Mouse (Mus musculus): ENCODE results near the gene Usp50. TPM values are rescaled to one million over a fixed set of nuclear protein-coding genes. Genes with fewer than 3 reads are reported as not detected.

Gene Usp50
- total and polyA plus RNA-seq, 3 experiments = 0.37 to 3.2 (median 0.89) TPM

GRCm38 (mm10) chr2:126795708-126796107 is 12.4 kb upstream of the Usp50 start:
- Histone ChIP-seq H3K27me3 (replicated peaks) (no peaks in the 10 kb centered on the region), H3K4me1 (ENCODE audit: control insufficient read depth in 1 of 2, insufficient read depth in 2 of 2) (no peaks in the 10 kb centered on the region), H3K79me2 (replicated peaks; ENCODE audit: control insufficient read depth, extremely low read depth, insufficient read depth, poor library complexity, severe bottlenecking) (no peaks in the 10 kb centered on the region), H3K4me2 (ENCODE audit: insufficient read depth, low read depth, poor library complexity, severe bottlenecking) (no peak overlapping the region), H3K27ac (ENCODE audit: insufficient read depth, low read depth) (no peak overlapping the region), H3K9me3 (replicated peaks; ENCODE audit: low read length) (no peaks in the 10 kb centered on the region), H3K36me3 (replicated peaks in 1 of 2; ENCODE audit: control insufficient read depth in 1 of 2, insufficient read depth in 1 of 2, low read length in 1 of 2) (peaks cover 31 to 76% of the 10 kb centered on the region in 2 experiments), H3K4me3 (replicated peaks in 1 of 3; ENCODE audit: low read depth in 2 of 3, low read length in 2 of 3, poor library complexity in 1 of 3) (no peak overlapping the region), H3K9ac (ENCODE audit: insufficient read depth, low read depth) (no peak overlapping the region)
- no peak for TF ChIP-seq PAX5 (IDR thresholded peaks at IDR 0.05; ENCODE audit: low read length)
- TF ChIP-seq SMC3 (IDR thresholded peaks at IDR 0.05; ENCODE audit: low read depth, low read length) = peak; percentile 36
- TF ChIP-seq CTCF (conservative IDR thresholded peaks at IDR 0.05 in 1 of 2, IDR thresholded peaks at IDR 0.05 in 1 of 2; ENCODE audit: low read depth in 2 of 2, low read length in 2 of 2) = peak in 1 of 2 experiments; percentile 57; a peak in 3 of 4 replicates
- DNase-seq (ENCODE audit: extremely low read depth) = no peak
- in situ Hi-C loops (cut with MboI; ENCODE audit: low pct_ligation_motif_present, low pct_unique_long_range_greater_than_20kb, low sequenced_read_pairs) = no loop called here
- dilution Hi-C loops (cut with MboI; ENCODE audit: extremely low pct_ligation_motif_present, extremely low pct_unique_long_range_greater_than_20kb, low sequenced_read_pairs) = no loop called here

GRCm38 (mm10) chr2:126792611-126793010 is 9.3 kb upstream of the Usp50 start:
- Histone ChIP-seq H3K27ac (ENCODE audit: insufficient read depth, low read depth) (no peak overlapping the region), H3K9me3 (replicated peaks; ENCODE audit: low read length) (no peaks in the 10 kb centered on the region), H3K4me1 (ENCODE audit: control insufficient read depth in 1 of 2, insufficient read depth in 2 of 2) (no peaks in the 10 kb centered on the region; a peak in 1 of 4 replicates), H3K9ac (ENCODE audit: insufficient read depth, low read depth) (no peak overlapping the region), H3K4me2 (ENCODE audit: insufficient read depth, low read depth, poor library complexity, severe bottlenecking) (no peak overlapping the region), H3K79me2 (replicated peaks; ENCODE audit: control insufficient read depth, extremely low read depth, insufficient read depth, poor library complexity, severe bottlenecking) (no peaks in the 10 kb centered on the region), H3K27me3 (replicated peaks) (no peaks in the 10 kb centered on the region), H3K4me3 (replicated peaks in 1 of 3; ENCODE audit: low read depth in 2 of 3, low read length in 2 of 3, poor library complexity in 1 of 3) (no peak overlapping the region), H3K36me3 (replicated peaks in 1 of 2; ENCODE audit: control insufficient read depth in 1 of 2, insufficient read depth in 1 of 2, low read length in 1 of 2) (peaks cover 23 to 62% of the 10 kb centered on the region in 2 experiments)
- in situ Hi-C loops (cut with MboI; ENCODE audit: low pct_ligation_motif_present, low pct_unique_long_range_greater_than_20kb, low sequenced_read_pairs) (no loop called here), dilution Hi-C loops (cut with MboI; ENCODE audit: extremely low pct_ligation_motif_present, extremely low pct_unique_long_range_greater_than_20kb, low sequenced_read_pairs) (no loop called here)
- TF ChIP-seq JUN (IDR thresholded peaks at IDR 0.05; ENCODE audit: insufficient read depth, low read depth, low read length) (no peak), MAFK (IDR thresholded peaks at IDR 0.05; ENCODE audit: insufficient replicate concordance, low read length) (peak; percentile 70; the same call in 1 of the 2 replicates)
- DNase-seq (ENCODE audit: extremely low read depth) = no peak

GRCm38 (mm10) chr2:126787721-126788342 is 4.6 kb upstream of the Usp50 start:
- in situ Hi-C loops (cut with MboI; ENCODE audit: low pct_ligation_motif_present, low pct_unique_long_range_greater_than_20kb, low sequenced_read_pairs) = loop anchor here (10.0 kb wide), 2 partner anchors 193 to 217 kb away; partner anchors contain the start of gene Ap4e1
- peaks cover 10 to 22% of the 10 kb centered on the region in 2 experiments for H3K36me3 ChIP-seq (replicated peaks in 1 of 2; ENCODE audit: control insufficient read depth in 1 of 2, insufficient read depth in 1 of 2, low read length in 1 of 2)
- H3K4me3 ChIP-seq (replicated peaks in 1 of 3; ENCODE audit: low read depth in 2 of 3, low read length in 2 of 3, poor library complexity in 1 of 3) = no peak overlapping the region
- H3K9me3 ChIP-seq (replicated peaks; ENCODE audit: low read length) = no peaks in the 10 kb centered on the region
- dilution Hi-C loops (cut with MboI; ENCODE audit: extremely low pct_ligation_motif_present, extremely low pct_unique_long_range_greater_than_20kb, low sequenced_read_pairs) = no loop called here
- TF ChIP-seq HCFC1 (IDR thresholded peaks at IDR 0.05; ENCODE audit: low read depth, low read length) (no peak), NRF1 (IDR thresholded peaks at IDR 0.05; ENCODE audit: low read depth, low read length) (no peak), RCOR1 (conservative IDR thresholded peaks at IDR 0.05; ENCODE audit: low read depth, low read length) (no peak), ZC3H11A (IDR thresholded peaks at IDR 0.05; ENCODE audit: low read depth, low read length) (no peak), POLR2AphosphoS2 (IDR thresholded peaks at IDR 0.05; ENCODE audit: low read depth, low read length) (no peak), E2F4 (IDR thresholded peaks at IDR 0.05; ENCODE audit: insufficient replicate concordance, low read depth, low read length) (no peak), ETS1 (conservative IDR thresholded peaks at IDR 0.05; ENCODE audit: low read depth, low read length) (no peak), ZKSCAN1 (IDR thresholded peaks at IDR 0.05; ENCODE audit: borderline replicate concordance, low read depth, low read length) (no peak), CHD1 (IDR thresholded peaks at IDR 0.05; ENCODE audit: low read depth, low read length) (no peak), KAT2A (IDR thresholded peaks at IDR 0.05; ENCODE audit: insufficient replicate concordance, low read length) (no peak), IRF4 (IDR thresholded peaks at IDR 0.05; ENCODE audit: low read depth, low read length) (no peak), USF2 (conservative IDR thresholded peaks at IDR 0.05; ENCODE audit: low read depth, low read length) (no peak), MXI1 (IDR thresholded peaks at IDR 0.05; ENCODE audit: low read depth, low read length) (no peak), EP300 (IDR thresholded peaks at IDR 0.05; ENCODE audit: low read length) (no peak), ELF1 (IDR thresholded peaks at IDR 0.05; ENCODE audit: low read depth, low read length) (no peak), TCF12 (IDR thresholded peaks at IDR 0.05; ENCODE audit: low read depth, low read length) (no peak), JUN (IDR thresholded peaks at IDR 0.05; ENCODE audit: insufficient read depth, low read depth, low read length) (no peak), CHD2 (IDR thresholded peaks at IDR 0.05; ENCODE audit: low read length) (no peak), TBP (conservative IDR thresholded peaks at IDR 0.05; ENCODE audit: low read depth, low read length) (no peak), CTCF (conservative IDR thresholded peaks at IDR 0.05 in 1 of 2, IDR thresholded peaks at IDR 0.05 in 1 of 2; ENCODE audit: low read depth in 2 of 2, low read length in 2 of 2) (no peak)
- H3K4me1 ChIP-seq (ENCODE audit: control insufficient read depth in 1 of 2, insufficient read depth in 2 of 2) = peaks cover 0 to 3% of the 10 kb centered on the region in 2 experiments; a peak in 2 of 4 replicates
- H3K79me2 ChIP-seq (replicated peaks; ENCODE audit: control insufficient read depth, extremely low read depth, insufficient read depth, poor library complexity, severe bottlenecking) = no peaks in the 10 kb centered on the region
- H3K9ac ChIP-seq (ENCODE audit: insufficient read depth, low read depth) = no peak overlapping the region
- no peak for DNase-seq (ENCODE audit: extremely low read depth)
- H3K27ac ChIP-seq (ENCODE audit: insufficient read depth, low read depth) = no peak overlapping the region
- no peak overlapping the region for H3K4me2 ChIP-seq (ENCODE audit: insufficient read depth, low read depth, poor library complexity, severe bottlenecking)
- H3K27me3 ChIP-seq (replicated peaks) = no peaks in the 10 kb centered on the region
